Mouse (Mus musculus) spleen, adult 2 months (tissue): ENCODE results near the gene Galk1. TPM values are rescaled to one million over a fixed set of nuclear protein-coding genes. Genes with fewer than 3 reads are reported as not detected.

Experiments used
- DNase-seq, 2 experiments: peaks; one replicate each; pipeline versions ENCODE4 v3.0.0 to v3.0.0-alpha.2; 2012 to 2021; ENCODE audit warnings: low spot score in 2 of 2, low read depth in 1 of 2
- H3K27ac ChIP-seq: fragments of 200-500 bp; 2 replicates; pipeline ENCODE4 v1.5.1; 2012; ENCODE audit warnings: low read length, inconsistent platforms; ENCODE audit not compliant: insufficient read depth
- H3K27me3 ChIP-seq: fragments of 200-500 bp; 2 replicates; pipeline ENCODE4 v1.6.1; 2012; ENCODE audit warnings: mild to moderate bottlenecking, moderate library complexity, low read length, inconsistent platforms; ENCODE audit not compliant: control insufficient read depth, insufficient read depth
- H3K36me3 ChIP-seq: fragments of 200-500 bp; 2 replicates; pipeline ENCODE4 v1.6.1; 2012; ENCODE audit warnings: mild to moderate bottlenecking, low read length, inconsistent platforms; ENCODE audit not compliant: control insufficient read depth, insufficient read depth
- H3K4me1 ChIP-seq: fragments of 200-500 bp; 2 replicates; pipeline ENCODE4 v1.6.1; 2011; ENCODE audit warnings: inconsistent platforms; ENCODE audit not compliant: control insufficient read depth, insufficient read depth, insufficient read length
- H3K4me3 ChIP-seq: fragments of 200-500 bp; 2 replicates; pipeline ENCODE4 v1.5.1; 2011; ENCODE audit warnings: mild to moderate bottlenecking, inconsistent platforms; ENCODE audit not compliant: insufficient read depth, insufficient read length; ENCODE audit errors: extremely low read depth
- CTCF ChIP-seq: fragments of 200-500 bp; IDR thresholded peaks from 2 replicates; pipeline ENCODE4 v1.5.1; 2011; ENCODE audit warnings: mild to moderate bottlenecking, inconsistent platforms; ENCODE audit not compliant: insufficient read depth, insufficient read length, insufficient replicate concordance; ENCODE audit errors: extremely low read depth
- POLR2A ChIP-seq: fragments of 200-500 bp; IDR thresholded peaks from 2 replicates; pipeline ENCODE4 v1.6.1; 2011; ENCODE audit warnings: low read depth, low read length, inconsistent platforms
- WGBS: fragments of 180-500 bp; shearing (Covaris S2); methylation state at CpG from one replicate; pipeline ENCODE4 v1.1.7; 2018; 5-methylcytosine and 5-hydroxymethylcytosine counted together
- polyA plus RNA-seq: library from polyadenylated mRNA; depleted of rRNA; stranded (reverse); fragments of >200 nt; gene quantifications from 2 replicates; pipeline ENCODE4 v1.2.3, GENCODE M21; 2012; rRNA removed

Galk1 gene
- polyA plus RNA-seq = 30.8 and 39.4 TPM in 2 replicates

DNA sequence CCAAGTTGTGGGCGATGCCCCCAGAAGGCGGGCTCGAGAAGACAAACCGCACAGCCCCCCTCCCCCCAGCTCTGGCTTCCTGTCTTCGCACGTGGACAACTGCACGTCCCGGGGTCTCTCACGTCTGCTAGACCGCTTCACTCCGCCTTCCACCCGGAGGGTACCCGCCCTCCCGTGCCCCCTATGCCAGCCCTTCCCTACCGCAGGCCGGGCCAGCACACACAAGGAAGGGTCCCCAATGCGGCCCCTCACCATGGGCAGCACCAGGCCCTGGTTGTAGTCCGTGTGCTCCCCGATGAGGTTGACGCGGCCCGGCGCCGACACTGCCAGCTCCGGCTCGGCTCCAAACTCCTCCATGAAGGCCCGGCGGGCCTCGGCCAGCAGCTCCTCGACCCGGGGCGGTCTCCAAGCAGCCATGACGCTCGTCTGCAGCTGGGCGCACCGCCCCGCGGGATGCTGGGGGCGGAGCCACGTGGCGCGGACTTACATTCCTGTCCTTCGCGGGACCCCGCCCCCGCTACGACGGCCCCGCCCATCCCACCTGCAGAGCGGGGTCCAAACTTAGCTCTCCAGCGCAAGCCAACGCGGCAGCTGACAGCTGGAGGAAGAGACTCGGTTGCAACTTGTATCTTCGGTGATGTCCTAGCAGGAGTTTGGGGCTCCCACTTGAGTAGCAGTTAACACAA, at the start of gene Galk1:
TSS of gene Galk1 (minus strand) at position 458 of the 686 bp plus-strand sequence.
- H3K4me3 ChIP-seq = peak within 1 kb of the TSS; percentile 79
- H3K36me3 ChIP-seq = peaks cover 3% of the 10 kb centered on the region; the same call in 1 of the 2 replicates
- H3K27me3 ChIP-seq = no peaks in the 10 kb centered on the region
- peak; percentile 71 to 88 for DNase-seq
- H3K27ac ChIP-seq = peak within 1 kb of the TSS; percentile 44
- TF ChIP-seq CTCF = no peak
- TF ChIP-seq POLR2A = peak; percentile 27; the same call in 1 of the 2 replicates
- H3K4me1 ChIP-seq = peaks cover 7% of the 10 kb centered on the region
- under 1% methylated on average over 55 of the region's 55 CpGs for WGBS

DNA sequence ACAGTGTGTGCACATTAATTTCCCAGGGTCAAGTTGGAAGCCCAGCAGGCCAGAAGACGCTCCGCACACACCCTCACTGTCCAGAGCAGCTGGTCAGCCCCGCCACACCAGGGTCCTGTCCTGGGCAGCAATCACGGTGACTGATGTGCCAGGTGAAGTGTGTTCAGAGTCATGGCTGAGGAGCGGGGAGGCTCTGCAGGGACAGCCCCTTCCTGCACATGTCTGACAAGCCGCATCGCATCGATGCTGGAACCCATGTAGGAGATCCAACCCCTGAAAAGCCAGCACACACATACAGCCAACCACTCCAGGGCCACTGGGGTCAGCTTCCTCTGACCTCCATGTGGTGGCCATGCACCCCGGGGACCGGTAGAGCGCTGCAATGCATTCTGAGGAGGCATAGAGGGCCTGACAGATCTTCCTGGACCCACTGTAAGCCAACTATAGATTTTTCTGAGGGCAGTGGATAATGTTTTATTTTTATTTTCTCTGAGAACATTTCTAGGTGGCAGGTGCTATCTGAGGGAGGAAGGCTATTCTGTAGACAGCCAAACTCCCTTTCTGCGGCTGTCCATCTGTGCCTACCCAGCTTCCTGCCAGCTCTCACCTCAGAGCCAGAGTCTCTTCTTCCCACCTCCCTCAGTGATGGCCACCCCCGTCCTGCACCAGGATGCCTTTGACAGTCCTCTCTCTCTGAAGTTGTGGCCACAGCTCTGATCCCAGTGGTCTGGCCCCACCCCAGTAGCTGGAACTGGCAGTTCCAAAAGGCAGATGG, 49.3 kb upstream of the Galk1 start:
- H3K4me3 ChIP-seq = no peak overlapping the region
- DNase-seq = no peak
- WGBS = 92% methylated on average over 13 of the region's 13 CpGs
- no peaks in the 10 kb centered on the region for H3K4me1 ChIP-seq
- TF ChIP-seq CTCF (no peak), POLR2A (no peak)
- peaks cover 51% of the 10 kb centered on the region for H3K36me3 ChIP-seq
- H3K27ac ChIP-seq = no peak overlapping the region
- no peaks in the 10 kb centered on the region for H3K27me3 ChIP-seq

DNA sequence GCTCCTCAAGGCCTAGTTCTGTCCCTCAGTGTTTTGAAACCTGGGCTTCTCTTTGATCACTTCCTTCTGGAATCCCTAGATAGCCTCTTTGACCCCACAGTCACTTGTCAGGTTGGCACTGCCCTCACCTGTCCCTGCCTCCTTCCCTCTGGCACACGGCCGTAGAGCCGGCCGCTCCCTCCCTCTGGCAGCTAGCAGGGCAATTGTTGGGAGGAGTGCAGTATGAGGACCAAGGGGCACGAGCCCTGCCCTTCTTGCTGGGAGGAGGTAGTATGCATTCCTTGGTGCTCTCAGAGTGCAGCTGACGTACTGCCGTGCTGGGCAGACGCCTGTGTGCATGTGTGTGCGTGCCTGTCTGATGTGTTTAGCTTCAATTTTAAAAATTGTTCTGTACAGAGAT, 48.1 kb upstream of the Galk1 start:
- Histone ChIP-seq H3K36me3 (peaks cover 59% of the 10 kb centered on the region), H3K4me3 (no peak overlapping the region), H3K27ac (no peak overlapping the region), H3K27me3 (no peaks in the 10 kb centered on the region), H3K4me1 (no peaks in the 10 kb centered on the region)
- DNase-seq = no peak
- no peak for TF ChIP-seq POLR2A
- TF ChIP-seq CTCF = no peak
- WGBS = 94% methylated on average over 9 of the region's 9 CpGs

DNA sequence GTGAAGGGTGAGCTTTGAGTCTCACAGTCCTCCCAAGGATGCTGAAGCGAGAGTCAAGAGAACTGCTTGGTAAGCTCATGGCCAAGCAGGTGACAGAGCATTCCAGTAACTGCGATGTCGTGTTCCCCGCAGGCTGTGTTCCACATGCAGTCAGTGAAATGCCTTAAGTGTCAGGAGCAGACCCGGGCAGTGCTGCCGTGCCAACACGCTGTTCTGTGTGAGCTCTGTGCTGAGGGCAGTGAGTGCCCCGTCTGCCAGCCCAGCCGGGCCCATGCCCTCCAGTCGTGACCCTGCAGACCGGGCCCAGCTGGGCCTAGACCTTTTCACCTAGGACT, 47.1 kb upstream of the Galk1 start:
- Histone ChIP-seq H3K4me1 (no peaks in the 10 kb centered on the region), H3K27ac (no peak overlapping the region), H3K36me3 (peaks cover 59% of the 10 kb centered on the region), H3K4me3 (no peak overlapping the region), H3K27me3 (no peaks in the 10 kb centered on the region)
- no peak for TF ChIP-seq POLR2A
- no peak for TF ChIP-seq CTCF
- 95% methylated on average over 11 of the region's 11 CpGs for WGBS
- DNase-seq = no peak

- Histone ChIP-seq H3K36me3 (peaks cover 59% of the 10 kb centered on the region), H3K4me1 (no peaks in the 10 kb centered on the region), H3K27me3 (no peaks in the 10 kb centered on the region), H3K4me3 (no peak overlapping the region), H3K27ac (no peak overlapping the region)
- DNase-seq = no peak
- TF ChIP-seq CTCF (no peak), POLR2A (no peak)
- 95% methylated on average over 17 of the region's 17 CpGs for WGBS
Measured at GRCm38 (mm10) chr11:116058868-116059690, 46.6 kb upstream of the Galk1 start.

- WGBS = 81% methylated on average over 12 of the region's 12 CpGs
- TF ChIP-seq POLR2A = no peak
- TF ChIP-seq CTCF = no peak
- Histone ChIP-seq H3K27me3 (no peaks in the 10 kb centered on the region), H3K4me1 (no peaks in the 10 kb centered on the region), H3K36me3 (peaks cover 64% of the 10 kb centered on the region), H3K27ac (no peak overlapping the region), H3K4me3 (no peak overlapping the region)
- no peak for DNase-seq
Measured at GRCm38 (mm10) chr11:116058022-116058614, 45.6 kb upstream of the Galk1 start.
